Mouse (Mus musculus) lung, embryonic 14.5 days (tissue): ENCODE results near the gene Trappc5. TPM values are rescaled to one million over a fixed set of nuclear protein-coding genes. Genes with fewer than 3 reads are reported as not detected.
A peak's percentile ranks its signal among the peaks of the same experiment; 100 is the strongest.

Experiments used
- ATAC-seq: fragments of 200-750 bp; cut with Nextera tagmentation; 2 replicates; pipeline ENCODE4 v1.8.0; 2017; ENCODE audit warnings: mild to moderate bottlenecking, moderate TSS enrichment, moderate library complexity; ENCODE audit not compliant: insufficient read depth
- DNase-seq: peaks from one replicate; pipeline ENCODE4 v3.0.0-alpha.2; 2015
- H3K27ac ChIP-seq: fragments of 300-500 bp; sonication (generic); 2 replicates; pipeline ENCODE4 v1.5.1; 2014; ENCODE audit warnings: low read depth, mild to moderate bottlenecking, moderate library complexity
- H3K27me3 ChIP-seq: fragments of 300-500 bp; sonication (generic); 2 replicates; pipeline ENCODE4 v1.6.1; 2014; ENCODE audit warnings: low read length, control low read depth; ENCODE audit not compliant: insufficient read depth
- H3K36me3 ChIP-seq: fragments of 300-500 bp; sonication (generic); 2 replicates; pipeline ENCODE4 v1.6.1; 2014; ENCODE audit warnings: control low read depth; ENCODE audit not compliant: insufficient read depth
- H3K4me1 ChIP-seq: fragments of 300-500 bp; sonication (generic); 2 replicates; pipeline ENCODE4 v1.6.1; 2014; ENCODE audit warnings: antibody characterized with exemption, control low read depth; ENCODE audit not compliant: insufficient read depth
- H3K4me2 ChIP-seq: fragments of 300-500 bp; sonication (generic); 2 replicates; pipeline ENCODE4 v1.6.1; 2014; ENCODE audit warnings: mild to moderate bottlenecking
- H3K4me3 ChIP-seq: fragments of 300-500 bp; sonication (generic); 2 replicates; pipeline ENCODE4 v1.5.1; 2014; ENCODE audit warnings: low read depth, low read length
- H3K9ac ChIP-seq: fragments of 300-500 bp; sonication (generic); 2 replicates; pipeline ENCODE4 v1.6.1; 2014
- H3K9me3 ChIP-seq: fragments of 300-500 bp; sonication (generic); 2 replicates; pipeline ENCODE4 v1.6.1; 2016; ENCODE audit warnings: low read depth, low read length, control low read depth
- CTCF ChIP-seq: IDR thresholded peaks from 2 replicates; pipeline ENCODE4 v1.5.1; 2016; ENCODE audit warnings: antibody characterized with exemption, low read depth
- whole genome bisulfite sequencing: fragments of 180-500 bp; shearing (Covaris S2); extraction: QIAGEN DNeasy Blood & Tissue Kit; methylation state at CpG from one replicate; pipeline ENCODE4 v1.1.7; 2014; 5-methylcytosine and 5-hydroxymethylcytosine counted together
- polyA plus RNA-seq: library from polyadenylated mRNA; unstranded; fragments of >200 nt; fragmentation: Nextera tagmentation; extraction: Ambion mirVana; gene quantifications from 2 replicates; pipeline ENCODE4 v1.2.1, GENCODE M21; 2014

Trappc5 gene
- 29.7 and 31.0 TPM in 2 replicates for polyA plus RNA-seq

GRCm38 (mm10) chr8:3676131-3676992, at the start of gene Trappc5:
Trappc5 (plus strand) TSS chr8:3676299.
- H3K4me2 ChIP-seq: peak within 1 kb of the TSS; percentile 60
- H3K36me3 ChIP-seq: peaks cover 24% of the 10 kb centered on the region
- no peaks in the 10 kb centered on the region for H3K9me3 ChIP-seq
- H3K27ac ChIP-seq: peak within 1 kb of the TSS; percentile 95
- peak; percentile 97 for DNase-seq
- H3K27me3 ChIP-seq: no peaks in the 10 kb centered on the region
- peak within 1 kb of the TSS; percentile 96 for H3K9ac ChIP-seq
- ATAC-seq: peak; percentile 77
- peak within 1 kb of the TSS; percentile 87 for H3K4me3 ChIP-seq
- under 1% methylated on average over 61 of the region's 61 CpGs for WGBS
- TF ChIP-seq CTCF: peak; percentile 91
- no peaks in the 10 kb centered on the region for H3K4me1 ChIP-seq

DNA sequence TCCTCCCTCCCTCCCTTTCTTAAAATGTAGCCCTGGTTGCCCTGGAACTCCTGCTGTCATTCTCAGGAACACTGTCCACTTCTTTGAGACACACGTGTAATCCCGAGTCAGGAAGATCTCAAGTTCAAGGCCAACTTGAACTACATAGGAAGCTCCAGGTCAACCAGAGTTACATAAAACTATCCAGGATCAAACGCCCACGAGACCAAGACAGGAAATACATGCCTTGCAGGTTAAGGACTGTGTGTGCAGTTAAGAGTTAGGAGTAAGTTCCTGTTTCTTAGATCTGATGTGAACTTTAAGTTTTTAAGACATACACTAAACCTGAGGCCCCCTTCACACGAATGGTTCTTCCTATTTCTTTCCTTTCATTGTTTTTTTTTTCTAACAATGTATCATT, 49.1 kb upstream of the Trappc5 start:
- Histone ChIP-seq H3K27ac (no peak overlapping the region), H3K4me2 (no peak overlapping the region), H3K4me3 (no peak overlapping the region), H3K9me3 (no peaks in the 10 kb centered on the region), H3K27me3 (0 out of 2 replicates have a peak, but pooled peaks cover 5% of the 10 kb centered on the region), H3K4me1 (no peaks in the 10 kb centered on the region), H3K36me3 (no peaks in the 10 kb centered on the region), H3K9ac (no peak overlapping the region)
- TF ChIP-seq CTCF: no peak
- DNase-seq (no peak), ATAC-seq (no peak)
- WGBS: 45% methylated on average over 5 of the region's 5 CpGs

DNA sequence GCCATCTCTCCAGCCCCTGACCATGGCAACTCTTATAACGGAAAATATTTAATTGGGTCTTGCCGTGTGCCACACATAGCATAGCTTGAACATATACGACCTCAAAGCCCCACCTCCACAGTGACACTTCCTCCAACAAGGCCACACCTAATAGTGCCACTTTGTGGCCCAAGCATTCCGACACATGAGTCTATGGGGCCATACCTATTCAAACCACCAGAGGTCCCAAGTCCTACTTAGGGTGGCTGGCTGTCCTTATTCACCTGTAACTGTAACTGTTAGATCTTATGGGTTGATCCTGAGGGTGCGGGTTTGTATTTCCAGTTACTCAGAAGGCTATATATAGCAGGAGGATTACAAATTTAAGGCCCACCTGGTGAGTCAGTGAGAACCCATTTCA, 48.1 kb upstream of the Trappc5 start:
- no peak overlapping the region for H3K27ac ChIP-seq
- H3K4me1 ChIP-seq: no peaks in the 10 kb centered on the region
- DNase-seq: peak; percentile 43
- 0 out of 2 replicates have a peak, but pooled peaks cover 5% of the 10 kb centered on the region for H3K27me3 ChIP-seq
- H3K4me3 ChIP-seq: no peak overlapping the region
- 29% methylated on average over 5 of the region's 5 CpGs for WGBS
- no peak overlapping the region for H3K9ac ChIP-seq
- no peaks in the 10 kb centered on the region for H3K9me3 ChIP-seq
- peak; percentile 60 for TF ChIP-seq CTCF
- no peak for ATAC-seq
- no peaks in the 10 kb centered on the region for H3K36me3 ChIP-seq
- no peak overlapping the region for H3K4me2 ChIP-seq

DNA sequence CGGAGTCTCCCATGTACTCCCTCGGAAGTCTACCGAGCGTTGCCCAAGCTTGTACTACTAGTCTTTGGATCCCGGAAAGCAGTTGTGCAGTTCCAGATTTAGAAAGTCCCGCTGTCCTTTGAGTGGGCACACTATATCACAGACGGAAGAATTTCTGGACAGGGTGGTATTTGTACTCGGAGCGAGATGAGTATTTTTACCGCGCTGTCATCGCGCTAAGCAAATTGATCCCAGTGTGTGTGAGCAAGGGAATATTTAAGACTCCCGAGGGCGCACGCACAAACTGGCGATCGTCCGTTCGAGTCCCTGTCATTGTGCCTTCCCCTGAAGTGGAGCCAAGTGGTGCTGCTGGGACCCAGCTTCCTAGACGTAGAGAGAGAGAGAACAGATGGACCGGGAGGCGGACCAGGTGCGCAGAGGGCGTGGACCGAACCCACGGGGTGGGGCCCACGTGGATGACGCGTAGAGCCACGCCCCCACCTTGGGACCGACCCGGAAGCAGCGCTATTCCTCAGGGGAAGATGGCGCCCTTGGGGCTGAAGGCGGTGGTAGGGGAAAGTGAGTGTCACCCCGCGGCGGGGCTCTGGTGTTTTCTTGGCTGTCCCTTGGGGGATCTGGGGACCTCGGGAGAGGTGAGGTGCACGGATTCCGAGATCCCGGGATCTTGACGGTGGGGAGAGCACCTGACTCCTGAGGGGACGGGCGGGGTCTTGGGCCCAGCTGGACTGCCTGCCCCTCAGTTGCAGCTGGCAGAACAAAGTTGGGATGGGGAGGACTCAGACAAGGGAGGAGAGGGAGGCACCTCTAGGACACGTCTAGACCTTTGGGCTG, 45.2 kb upstream of the Trappc5 start, which contains the start of gene Stxbp2:
Stxbp2 (plus strand) TSS at position 309 of the 831 bp plus-strand sequence.
- Histone ChIP-seq H3K36me3 (0 out of 2 replicates have a peak, but pooled peaks cover 3% of the 10 kb centered on the region), H3K27ac (no peak within 1 kb of the TSS), H3K4me3 (peak within 1 kb of the TSS; percentile 59), H3K9ac (peak within 1 kb of the TSS; percentile 56), H3K9me3 (no peaks in the 10 kb centered on the region), H3K4me2 (peak within 1 kb of the TSS; percentile 62), H3K4me1 (no peaks in the 10 kb centered on the region), H3K27me3 (0 out of 2 replicates have a peak, but pooled peaks cover 5% of the 10 kb centered on the region)
- DNase-seq (peak; percentile 83), ATAC-seq (peak; percentile 92)
- WGBS: 5% methylated on average over 47 of the region's 47 CpGs
- no peak for TF ChIP-seq CTCF

DNA sequence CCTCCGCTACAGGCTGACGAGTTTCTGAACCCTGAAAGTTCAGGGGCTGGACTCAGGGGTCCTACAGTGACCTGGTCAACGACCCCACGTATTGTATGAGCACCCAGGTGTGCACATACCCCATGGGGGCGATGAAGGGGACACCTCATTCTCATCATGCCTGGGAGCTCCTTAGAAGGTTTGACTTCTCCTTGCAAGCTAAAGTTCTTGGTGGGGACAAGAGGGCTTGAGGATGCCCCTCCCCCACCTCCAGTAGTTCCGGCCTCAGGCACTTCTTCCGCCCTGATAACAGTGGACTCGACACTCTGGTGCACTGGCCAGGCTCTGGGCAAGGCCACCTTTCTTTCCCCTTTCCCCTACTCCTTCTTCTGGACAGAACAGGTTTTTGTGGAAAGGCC, 44.6 kb upstream of the Trappc5 start:
- Histone ChIP-seq H3K27ac (no peak overlapping the region), H3K36me3 (0 out of 2 replicates have a peak, but pooled peaks cover 6% of the 10 kb centered on the region), H3K4me2 (peak overlapping the region; percentile 62), H3K27me3 (0 out of 2 replicates have a peak, but pooled peaks cover 5% of the 10 kb centered on the region), H3K9ac (peak overlapping the region; percentile 56), H3K4me3 (peak overlapping the region; percentile 59), H3K9me3 (no peaks in the 10 kb centered on the region), H3K4me1 (no peaks in the 10 kb centered on the region)
- WGBS: 16% methylated on average over 8 of the region's 8 CpGs
- ATAC-seq: peak; percentile 13; the same call in 1 of the 2 replicates
- TF ChIP-seq CTCF: no peak
- no peak for DNase-seq

DNA sequence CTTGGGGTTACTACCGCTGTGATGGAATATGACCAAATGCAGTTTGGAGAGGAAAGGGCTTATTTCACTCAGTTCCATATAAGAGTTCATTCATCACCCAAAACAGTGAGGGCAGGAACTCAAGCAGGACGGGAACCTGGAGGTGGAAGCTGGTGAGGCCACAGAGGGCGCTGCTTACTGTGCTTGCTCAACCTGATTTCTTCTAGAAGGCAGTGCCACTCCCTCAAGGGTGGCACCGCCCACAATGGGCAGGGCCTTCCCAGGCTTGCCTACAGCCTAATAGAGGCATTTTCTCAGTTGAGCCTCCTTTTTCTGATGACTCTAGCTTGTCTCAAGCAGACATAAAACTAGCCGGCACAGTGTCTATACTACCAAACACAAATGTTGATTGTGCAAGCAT, 30.3 kb upstream of the Trappc5 start:
- Histone ChIP-seq H3K4me3 (no peak overlapping the region), H3K4me1 (no peaks in the 10 kb centered on the region), H3K4me2 (no peak overlapping the region), H3K27ac (no peak overlapping the region), H3K9me3 (no peaks in the 10 kb centered on the region), H3K9ac (no peak overlapping the region), H3K36me3 (no peaks in the 10 kb centered on the region), H3K27me3 (no peaks in the 10 kb centered on the region)
- DNase-seq (peak; percentile 34), ATAC-seq (peak; percentile 44; the same call in 1 of the 2 replicates)
- WGBS: 16% methylated on average over 5 of the region's 5 CpGs
- TF ChIP-seq CTCF: peak; percentile 12; the same call in 1 of the 2 replicates
